Mouse (Mus musculus) myocyte (in vitro differentiated cells): Measurements from ENCODE around the gene Snx8.

Experiments used
- E2F4 ChIP-seq: IDR thresholded peaks from one replicate; pipeline ENCODE4 v1.6.1; 2011; ENCODE audit warnings: mild to moderate bottlenecking, control low read depth, moderate library complexity; ENCODE audit not compliant: insufficient read depth
- MYOD1 ChIP-seq, 3 experiments: IDR thresholded peaks; one replicate each; pipeline ENCODE4 v1.6.1; 2011; ENCODE audit warnings: control low read depth in 2 of 3, low read depth in 2 of 3, mild to moderate bottlenecking in 2 of 3, moderate library complexity in 1 of 3; ENCODE audit not compliant: insufficient read length in 2 of 3, control insufficient read depth in 1 of 3
- MYOG ChIP-seq, 3 experiments: IDR thresholded peaks; one replicate each; pipeline ENCODE4 v1.6.1; 2011; ENCODE audit warnings: control low read depth in 2 of 3, low read depth in 2 of 3, mild to moderate bottlenecking in 2 of 3; ENCODE audit not compliant: insufficient read length in 2 of 3, control insufficient read depth in 1 of 3, insufficient read depth in 1 of 3
- POLR2A ChIP-seq: IDR thresholded peaks from one replicate; pipeline ENCODE4 v1.6.1; 2011; ENCODE audit warnings: low read depth, mild to moderate bottlenecking, control low read depth, moderate library complexity; ENCODE audit not compliant: insufficient read length

- no peak for TF ChIP-seq POLR2A
- no peak for TF ChIP-seq MYOG (IDR thresholded peaks at IDR 0.05; ENCODE audit: control insufficient read depth in 1 of 3, insufficient read depth in 1 of 3, insufficient read length in 2 of 3, low read depth in 2 of 3)
- no peak for TF ChIP-seq E2F4
- TF ChIP-seq MYOD1 (IDR thresholded peaks at IDR 0.05; ENCODE audit: control insufficient read depth in 1 of 3, insufficient read length in 2 of 3, low read depth in 2 of 3) = no peak
Observed at GRCm38 (mm10) chr5:140306016-140306415, 83.0 kb downstream of the Snx8 start.
